Mouse (Mus musculus) cortical plate, adult 2 months (tissue): ENCODE data around the gene Gm49342. TPM values are rescaled to one million over a fixed set of nuclear protein-coding genes. Genes with fewer than 3 reads are reported as not detected.
A peak's percentile ranks its signal among the peaks of the same experiment; 100 is the strongest.
"Not testable (repeated sequence)": the region's sequence is repeated elsewhere in the genome, so short reads cannot be mapped to it uniquely, and the experiment has no call there.

Experiments
- H3K27ac ChIP-seq: fragments of 200-500 bp; 2 replicates; pipeline ENCODE4 v1.5.1; 2012; ENCODE audit warnings: low read length, control low read depth, inconsistent platforms; ENCODE audit not compliant: insufficient read depth
- H3K4me1 ChIP-seq: fragments of 200-500 bp; 2 replicates; pipeline ENCODE4 v1.6.1; 2011; ENCODE audit warnings: low read length; ENCODE audit not compliant: control insufficient read depth, insufficient read depth
- H3K4me3 ChIP-seq: fragments of 200-500 bp; 2 replicates; pipeline ENCODE4 v1.5.1; 2011; ENCODE audit warnings: mild to moderate bottlenecking, low read length, control low read depth; ENCODE audit not compliant: insufficient read depth
- CTCF ChIP-seq: fragments of 200-500 bp; IDR thresholded peaks from 2 replicates; pipeline ENCODE4 v1.5.1; 2011; ENCODE audit warnings: mild to moderate bottlenecking, control low read depth, low read length; ENCODE audit not compliant: insufficient read depth; ENCODE audit errors: extremely low read depth
- POLR2A ChIP-seq: fragments of 200-500 bp; IDR thresholded peaks from 2 replicates; pipeline ENCODE4 v1.6.1; 2011; ENCODE audit warnings: mild to moderate bottlenecking, low read length, control low read depth; ENCODE audit not compliant: insufficient read depth; ENCODE audit errors: extremely low read depth
- polyA plus RNA-seq: library from polyadenylated mRNA; depleted of rRNA; stranded (reverse); fragments of >200 nt; gene quantifications from 2 replicates; pipeline ENCODE4 v1.2.3, GENCODE M21; 2012; rRNA removed

Gene Gm49342
- polyA plus RNA-seq, result 24.8 and 28.5 TPM in 2 replicates

DNA sequence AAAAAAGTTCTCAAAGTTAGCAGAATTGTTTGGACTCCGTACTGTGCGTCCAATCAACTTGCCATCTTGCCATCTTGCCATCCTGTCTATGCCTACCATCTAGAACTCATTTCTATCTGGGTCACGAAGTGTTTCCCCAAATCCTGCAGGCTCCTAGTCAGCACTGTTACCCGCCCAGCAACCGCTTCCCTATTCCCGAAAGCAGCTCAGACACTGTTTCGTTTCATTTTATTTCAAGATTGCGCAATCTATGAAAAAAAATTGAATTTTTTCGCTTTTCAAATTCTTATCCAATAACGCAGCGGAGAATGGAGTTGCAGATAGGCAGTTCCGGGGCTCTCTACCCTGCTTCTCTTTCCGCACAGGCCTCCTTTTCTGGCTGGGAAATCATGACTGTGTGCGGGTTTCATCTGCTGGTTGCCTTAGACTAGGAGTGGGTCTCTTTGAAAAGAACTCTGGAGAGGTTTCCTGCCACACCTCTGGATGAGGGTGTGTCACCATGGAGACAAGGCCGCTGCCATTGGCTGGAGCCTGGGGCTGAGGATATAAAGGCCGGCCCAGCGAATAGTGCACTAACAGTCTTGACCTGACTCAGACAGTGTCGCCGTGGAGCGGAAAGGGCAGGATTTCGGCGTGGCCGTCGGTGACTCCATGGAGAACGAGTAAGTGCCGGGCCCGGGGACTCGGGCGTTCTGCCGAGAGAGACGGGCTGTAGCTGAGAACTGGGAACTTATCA is at the start of gene Gm49342:
Gm49342 (plus strand) TSS at position 586 of the 736 bp plus-strand sequence.
- H3K27ac ChIP-seq, result peak within 1 kb of the TSS; percentile 89

DNA sequence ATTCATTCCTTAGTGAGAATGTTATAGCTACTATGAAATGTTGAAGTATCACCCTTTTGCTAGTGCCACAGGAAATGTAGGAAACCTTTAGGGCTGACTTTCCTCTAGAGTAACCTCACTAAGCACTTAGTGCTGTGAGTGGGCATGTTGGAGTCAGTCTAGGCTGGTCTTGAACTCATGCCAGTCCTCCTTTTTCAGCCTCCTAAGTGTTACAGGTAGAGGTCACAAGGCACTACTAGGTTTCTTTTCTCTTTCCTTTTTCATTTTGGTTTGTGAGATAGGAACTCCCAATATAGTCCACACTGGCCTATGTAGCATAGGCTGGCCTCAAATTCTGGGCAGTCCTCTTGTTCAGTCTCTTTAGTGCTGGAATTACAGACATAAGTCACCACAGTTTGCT is 48.9 kb upstream of the Gm49342 start:
- Histone ChIP-seq H3K27ac (no peak overlapping the region), H3K4me1 (no peaks in the 10 kb centered on the region), H3K4me3 (no peak overlapping the region; the same call in 1 of the 2 replicates)
- TF ChIP-seq POLR2A (no peak), CTCF (no peak)

More for the DNA sequence above, at the start of gene Gm49342:
- TF ChIP-seq CTCF (no peak), POLR2A (peak; percentile 94)
- no peaks in the 10 kb centered on the region for H3K4me1 ChIP-seq
- peak within 1 kb of the TSS; percentile 45 for H3K4me3 ChIP-seq

DNA sequence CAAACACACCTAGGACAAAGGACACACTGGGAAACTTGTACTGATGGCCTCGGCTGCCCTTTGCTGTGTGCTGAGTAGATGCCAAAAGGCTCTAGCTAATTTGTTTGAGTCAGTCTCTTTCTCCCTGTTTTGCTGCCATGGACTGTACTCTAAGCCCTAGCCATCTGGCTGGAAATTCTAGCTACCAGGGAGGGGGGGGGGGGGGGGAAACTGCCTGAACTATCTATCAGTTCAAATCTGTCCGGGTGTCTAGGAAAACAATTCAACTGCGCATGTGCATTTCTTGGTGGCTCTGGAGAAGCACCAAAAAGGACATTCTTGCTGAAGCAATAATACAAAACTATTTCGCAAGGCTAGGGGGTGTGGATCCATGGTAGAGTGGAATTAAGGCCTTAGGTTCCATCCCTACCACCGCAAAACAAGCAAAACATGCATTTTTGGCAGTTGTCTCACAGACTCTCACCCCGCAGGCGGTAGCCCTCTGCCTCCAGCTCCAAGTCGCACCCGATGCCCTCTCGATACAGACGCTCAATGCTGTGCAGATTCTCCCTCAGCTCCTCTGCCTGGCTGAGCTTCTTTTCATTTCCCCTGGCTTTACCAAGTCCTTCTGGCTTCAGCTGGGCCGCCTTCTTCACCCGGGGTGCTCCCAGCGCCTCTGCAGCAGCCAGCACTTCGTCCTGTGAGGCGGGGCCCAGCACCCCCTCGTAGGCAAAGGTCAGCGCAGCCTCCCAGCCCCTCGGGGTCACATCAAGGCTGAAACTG is 48.2 kb upstream of the Gm49342 start:
- no peak for TF ChIP-seq POLR2A
- no peak for TF ChIP-seq CTCF
- no peaks in the 10 kb centered on the region for H3K4me1 ChIP-seq
- H3K27ac ChIP-seq, result no peak overlapping the region
- H3K4me3 ChIP-seq, result peak overlapping the region; percentile 42

DNA sequence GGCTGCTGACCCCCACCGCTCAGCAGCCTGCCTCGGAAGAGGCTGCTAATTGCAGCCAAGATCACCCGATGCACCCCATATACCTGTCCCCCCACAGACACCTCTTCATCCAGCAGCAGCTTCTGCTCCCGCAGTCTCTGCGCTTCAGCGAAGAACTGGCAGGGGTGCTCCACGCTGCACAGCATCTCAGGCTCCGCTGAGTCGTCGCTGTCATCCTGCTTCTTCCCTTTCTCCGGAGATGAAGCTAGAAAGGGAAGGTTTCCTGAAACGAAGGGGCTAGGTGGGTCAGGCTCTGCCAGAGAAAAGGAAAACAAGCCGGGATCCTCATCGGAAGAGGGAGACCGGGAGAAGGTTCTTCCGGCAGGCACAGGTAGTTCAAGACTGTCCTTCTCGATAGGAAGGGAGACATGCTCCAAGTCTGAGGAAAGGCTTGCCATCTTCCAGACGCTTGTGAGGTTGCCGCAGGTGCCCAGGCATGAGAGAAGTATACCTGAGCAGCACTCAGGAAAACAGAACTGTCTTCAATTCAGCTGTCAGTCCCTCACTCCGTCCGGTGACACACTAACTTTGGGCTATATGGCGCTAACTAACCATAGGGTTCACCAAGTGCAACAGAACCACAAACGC is 47.5 kb upstream of the Gm49342 start:
- Histone ChIP-seq H3K4me1 (no peaks in the 10 kb centered on the region), H3K4me3 (peak overlapping the region; percentile 42), H3K27ac (no peak overlapping the region)
- TF ChIP-seq POLR2A (no peak), CTCF (no peak)

DNA sequence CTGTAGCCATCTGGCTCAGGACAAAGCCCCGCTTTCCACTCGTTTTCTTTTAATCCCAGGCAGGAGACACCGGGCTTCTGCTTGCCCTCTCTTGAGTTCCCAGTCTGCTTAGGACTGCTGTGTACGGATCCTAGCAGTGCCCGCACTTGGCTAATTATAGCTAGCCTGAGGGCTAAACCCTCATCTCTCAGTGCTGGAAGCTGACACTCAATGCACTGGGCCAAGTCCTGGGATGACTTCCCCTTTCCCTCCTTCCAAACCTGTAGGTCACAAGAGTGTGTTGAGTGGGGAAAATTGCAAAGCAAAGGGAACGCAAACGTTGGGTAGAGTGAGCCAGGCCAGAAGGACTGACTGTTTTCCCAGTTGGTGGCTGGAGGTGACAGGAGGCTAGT is 46.9 kb upstream of the Gm49342 start, which contains the start of gene Klhl33:
Klhl33 (minus strand) TSS at position 134 of the 392 bp plus-strand sequence.
- Histone ChIP-seq H3K27ac (0 out of 2 replicates have a peak within 1 kb of the TSS, but pooled peaks have one; percentile 21), H3K4me3 (peak within 1 kb of the TSS; percentile 42), H3K4me1 (no peaks in the 10 kb centered on the region)
- no peak for TF ChIP-seq CTCF
- no peak for TF ChIP-seq POLR2A

DNA sequence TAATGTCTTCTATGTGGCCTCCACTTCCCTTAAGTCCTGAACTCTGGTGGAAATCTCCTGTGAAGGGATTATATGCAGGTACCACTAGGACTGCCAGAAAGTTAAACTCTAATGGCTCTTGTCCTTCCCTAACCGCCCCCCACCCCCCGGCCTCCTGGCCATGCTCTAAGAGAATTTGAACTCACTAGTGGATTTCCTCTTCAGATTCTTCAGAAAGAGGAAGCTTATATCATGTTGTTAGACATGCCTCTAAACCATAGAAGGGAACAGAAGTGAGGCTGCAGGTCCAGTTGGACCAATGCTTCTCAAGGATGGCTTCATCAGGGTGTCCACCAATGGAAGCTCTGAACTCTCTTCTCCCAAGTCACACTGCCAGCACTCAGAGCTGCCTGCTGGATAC is 46.3 kb upstream of the Gm49342 start:
- H3K4me3 ChIP-seq, H3K27ac ChIP-seq, H3K4me1 ChIP-seq: not testable (repeated sequence)

DNA sequence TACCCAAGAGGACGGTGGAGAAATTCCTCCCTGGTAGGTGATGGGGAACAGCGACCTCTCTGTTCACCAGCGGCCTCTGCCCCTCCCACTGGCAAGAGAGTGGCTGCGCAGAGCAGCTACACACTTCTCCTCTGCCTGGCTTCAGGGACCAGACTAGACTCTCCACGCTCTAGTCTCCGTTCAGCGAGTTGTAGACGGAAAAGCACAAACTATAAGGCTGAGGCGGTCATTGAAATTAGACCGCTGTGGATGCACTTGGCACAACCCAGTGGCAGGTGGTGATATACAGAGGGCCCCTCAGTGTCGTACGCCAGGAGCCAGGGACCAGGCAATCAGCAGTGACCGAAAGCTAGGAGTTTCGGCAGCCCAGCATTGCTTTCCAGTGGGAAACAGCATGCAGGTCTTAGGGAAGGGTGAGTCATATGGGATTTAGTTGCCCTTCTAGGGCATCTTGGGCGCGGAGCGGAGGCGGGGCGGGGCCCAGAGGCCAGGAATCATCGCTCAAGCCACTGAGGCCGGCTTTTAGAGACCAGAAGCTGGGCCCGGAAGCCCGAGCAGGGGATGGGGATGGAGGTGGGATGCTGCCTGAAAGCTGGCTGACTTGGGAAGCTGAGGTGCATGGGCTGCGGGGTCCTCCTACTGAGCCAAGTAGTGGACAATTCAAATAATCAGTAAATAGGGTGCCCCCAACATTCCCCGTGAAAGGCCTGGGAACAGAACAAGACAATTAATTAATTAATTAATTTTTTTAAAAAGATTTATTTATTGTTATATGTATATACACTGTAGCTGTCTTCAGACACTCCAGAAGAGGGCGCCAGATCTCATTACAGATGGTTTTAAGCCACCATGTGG is 40.1 kb upstream of the Gm49342 start:
- H3K27ac ChIP-seq, result no peak overlapping the region
- no peaks in the 10 kb centered on the region for H3K4me1 ChIP-seq
- 0 out of 2 replicates have a peak, but pooled peaks have one; percentile 28 for TF ChIP-seq POLR2A
- TF ChIP-seq CTCF, result peak; percentile 43
- H3K4me3 ChIP-seq, result peak overlapping the region; percentile 30

DNA sequence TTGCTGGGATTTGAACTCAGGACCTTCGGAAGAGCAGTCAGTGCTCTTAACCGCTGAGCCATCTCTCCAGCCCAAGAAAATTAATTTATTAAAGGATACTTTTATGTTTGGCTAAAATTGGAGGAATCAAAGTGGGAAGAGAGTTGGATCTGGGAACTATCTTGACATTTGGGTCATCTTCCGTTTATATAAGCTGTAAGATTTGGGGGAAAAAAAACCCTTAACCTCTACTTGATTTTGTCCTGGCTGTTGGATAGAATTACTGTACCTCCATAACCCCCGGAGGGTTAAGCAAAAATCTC is 39.5 kb upstream of the Gm49342 start:
- Histone ChIP-seq H3K27ac (no peak overlapping the region), H3K4me3 (no peak overlapping the region)
- TF ChIP-seq CTCF, result no peak
- TF ChIP-seq POLR2A, result no peak

DNA sequence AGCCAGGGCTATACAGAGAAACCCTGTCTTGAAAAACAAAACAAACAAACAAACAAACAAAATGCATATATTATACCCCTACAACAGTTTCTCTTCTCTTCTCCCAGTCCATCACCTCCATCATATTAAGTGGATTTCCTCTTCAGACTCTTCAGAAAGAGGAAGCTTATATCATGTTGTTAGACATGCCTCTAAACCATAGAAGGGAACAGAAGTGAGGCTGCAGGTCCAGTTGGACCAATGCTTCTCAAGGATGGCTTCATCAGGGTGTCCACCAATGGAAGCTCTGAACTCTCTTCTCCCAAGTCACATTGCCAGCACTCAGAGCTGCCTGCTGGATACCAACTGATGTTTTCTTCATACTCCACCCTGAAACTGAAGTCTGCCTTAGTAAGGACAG is 39.0 kb upstream of the Gm49342 start:
- not testable (repeated sequence) for H3K4me3 ChIP-seq, H3K27ac ChIP-seq, H3K4me1 ChIP-seq

More for the DNA sequence above, 39.5 kb upstream of the Gm49342 start:
- H3K4me1 ChIP-seq, result no peaks in the 10 kb centered on the region
